Mouse (Mus musculus): ENCODE data around the gene Oaz3.

Gene Oaz3

DNA sequence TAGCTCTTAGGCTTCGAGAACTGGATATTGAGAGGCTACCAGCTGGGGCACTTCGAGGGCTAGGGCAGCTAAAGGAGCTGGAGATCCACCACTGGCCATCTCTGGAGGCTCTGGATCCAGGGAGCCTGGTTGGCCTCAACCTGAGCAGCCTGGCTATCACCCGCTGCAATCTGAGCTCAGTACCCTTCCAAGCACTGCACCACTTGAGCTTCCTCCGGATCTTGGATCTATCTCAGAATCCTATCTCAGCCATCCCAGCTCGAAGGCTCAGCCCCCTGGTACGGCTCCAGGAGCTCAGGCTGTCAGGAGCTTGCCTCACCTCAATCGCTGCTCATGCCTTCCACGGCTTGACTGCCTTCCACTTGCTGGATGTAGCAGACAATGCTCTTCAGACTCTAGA is 41.3 kb downstream of the Oaz3 start:
- H3K4me3 ChIP-seq (replicated peaks; ENCODE audit: low read length), result no peak overlapping the region

GRCm38 (mm10) chr3:94399663-94400310 is 43.9 kb downstream of the Oaz3 start:
- no peak for TF ChIP-seq CTCF (conservative IDR thresholded peaks at IDR 0.05; ENCODE audit: low read length)
- TF ChIP-seq POU5F1 (IDR thresholded peaks at IDR 0.05; ENCODE audit: borderline replicate concordance, low read length), result no peak
- no peak for TF ChIP-seq NANOG (IDR thresholded peaks at IDR 0.05; ENCODE audit: borderline replicate concordance, low read length)
- Histone ChIP-seq H3K36me3 (ENCODE audit: insufficient read depth, low read length) (no peaks in the 10 kb centered on the region), H3K9me3 (ENCODE audit: low read length) (no peaks in the 10 kb centered on the region), H3K27me3 (ENCODE audit: insufficient read depth, low read length) (peaks cover 93% of the 10 kb centered on the region), H3K4me3 (replicated peaks; ENCODE audit: low read length) (no peak overlapping the region), H3K4me1 (replicated peaks; ENCODE audit: low read depth, low read length) (peaks cover 17% of the 10 kb centered on the region)

More for the DNA sequence above, 41.3 kb downstream of the Oaz3 start:
- H3K4me1 ChIP-seq (replicated peaks; ENCODE audit: low read depth, low read length), result peaks cover 17% of the 10 kb centered on the region
- TF ChIP-seq CTCF (conservative IDR thresholded peaks at IDR 0.05; ENCODE audit: low read length) (no peak), POU5F1 (IDR thresholded peaks at IDR 0.05; ENCODE audit: borderline replicate concordance, low read length) (no peak), NANOG (IDR thresholded peaks at IDR 0.05; ENCODE audit: borderline replicate concordance, low read length) (no peak)
- peaks cover 97% of the 10 kb centered on the region for H3K27me3 ChIP-seq (ENCODE audit: insufficient read depth, low read length)
- H3K9me3 ChIP-seq (ENCODE audit: low read length), result no peaks in the 10 kb centered on the region
- H3K36me3 ChIP-seq (ENCODE audit: insufficient read depth, low read length), result no peaks in the 10 kb centered on the region

DNA sequence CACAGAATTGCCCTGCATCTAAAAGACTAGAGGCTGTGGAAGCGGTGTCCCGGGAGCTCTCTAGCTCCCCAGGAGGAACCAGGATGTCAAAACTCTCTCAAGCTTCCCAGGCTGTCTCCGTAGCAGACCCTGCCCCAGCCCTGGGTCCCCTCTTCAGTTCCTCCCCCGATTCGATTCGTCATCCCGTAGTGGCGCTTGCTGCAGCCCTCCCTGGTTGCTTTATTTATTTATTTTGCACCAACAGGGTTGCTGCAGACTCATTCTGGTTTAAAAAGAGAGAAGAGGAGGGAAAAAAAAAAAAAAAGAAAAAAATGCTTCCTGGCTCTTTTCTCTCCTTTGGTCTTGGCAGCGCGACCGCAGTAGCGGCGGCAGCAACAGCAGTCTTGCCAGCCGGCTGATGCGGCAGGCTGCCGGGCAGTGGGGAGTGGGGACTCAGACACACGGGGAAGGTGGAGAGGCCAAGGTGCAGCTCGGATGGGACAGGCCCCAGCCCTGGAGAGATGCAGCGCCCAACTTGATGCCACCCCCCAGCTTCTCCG is 44.7 kb downstream of the Oaz3 start:
- Histone ChIP-seq H3K27me3 (ENCODE audit: insufficient read depth, low read length) (peaks cover 88% of the 10 kb centered on the region), H3K4me3 (replicated peaks; ENCODE audit: low read length) (peak overlapping the region; percentile 55), H3K4me1 (replicated peaks; ENCODE audit: low read depth, low read length) (peaks cover 17% of the 10 kb centered on the region), H3K9me3 (ENCODE audit: low read length) (no peaks in the 10 kb centered on the region), H3K36me3 (ENCODE audit: insufficient read depth, low read length) (no peaks in the 10 kb centered on the region)
- TF ChIP-seq CTCF (conservative IDR thresholded peaks at IDR 0.05; ENCODE audit: low read length), result no peak
- no peak for TF ChIP-seq NANOG (IDR thresholded peaks at IDR 0.05; ENCODE audit: borderline replicate concordance, low read length)
- no peak for TF ChIP-seq POU5F1 (IDR thresholded peaks at IDR 0.05; ENCODE audit: borderline replicate concordance, low read length)

- Histone ChIP-seq H3K9me3 (ENCODE audit: low read length) (no peaks in the 10 kb centered on the region), H3K4me3 (replicated peaks; ENCODE audit: low read length) (peak within 1 kb of the TSS; percentile 55), H3K36me3 (ENCODE audit: insufficient read depth, low read length) (no peaks in the 10 kb centered on the region), H3K27me3 (ENCODE audit: insufficient read depth, low read length) (peaks cover 80% of the 10 kb centered on the region), H3K4me1 (replicated peaks; ENCODE audit: low read depth, low read length) (peaks cover 16% of the 10 kb centered on the region)
- no peak for TF ChIP-seq CTCF (conservative IDR thresholded peaks at IDR 0.05; ENCODE audit: low read length)
These were observed 45.5 kb downstream of the Oaz3 start, which contains the start of gene Lingo4 for GRCm38 (mm10) chr3:94398217-94398616. Lingo4 (plus strand) TSS chr3:94398517.

DNA sequence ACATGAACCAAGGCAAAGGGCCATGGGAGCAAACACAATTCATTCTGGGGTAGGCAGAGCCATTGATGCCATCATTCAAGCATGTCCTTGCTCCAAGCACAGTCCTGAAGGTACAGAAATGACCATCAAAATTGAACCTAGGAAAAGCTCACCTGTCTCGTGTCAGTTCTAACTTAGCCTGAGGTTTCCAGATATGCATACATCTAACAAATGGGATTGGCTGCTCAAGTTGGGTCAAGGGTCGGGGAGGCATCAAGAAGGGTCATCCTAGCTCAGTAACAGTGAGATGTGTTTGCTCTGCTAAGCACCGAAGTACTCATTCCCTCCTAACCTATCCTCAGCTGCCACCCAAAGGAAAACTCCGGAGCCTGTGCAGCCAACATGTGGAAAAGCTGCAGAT is 46.9 kb downstream of the Oaz3 start:
- H3K9me3 ChIP-seq (ENCODE audit: low read length), result no peaks in the 10 kb centered on the region
- TF ChIP-seq CTCF (conservative IDR thresholded peaks at IDR 0.05; ENCODE audit: low read length) (no peak), NANOG (IDR thresholded peaks at IDR 0.05; ENCODE audit: borderline replicate concordance, low read length) (no peak), POU5F1 (IDR thresholded peaks at IDR 0.05; ENCODE audit: borderline replicate concordance, low read length) (no peak)
- H3K36me3 ChIP-seq (ENCODE audit: insufficient read depth, low read length), result no peaks in the 10 kb centered on the region
- peaks cover 66% of the 10 kb centered on the region for H3K27me3 ChIP-seq (ENCODE audit: insufficient read depth, low read length)
- H3K4me1 ChIP-seq (replicated peaks; ENCODE audit: low read depth, low read length), result peaks cover 10% of the 10 kb centered on the region; the same call in 1 of the 2 replicates
- H3K4me3 ChIP-seq (replicated peaks; ENCODE audit: low read length), result no peak overlapping the region

- Histone ChIP-seq H3K27me3 (ENCODE audit: insufficient read depth, low read length) (peaks cover 61% of the 10 kb centered on the region), H3K4me3 (replicated peaks; ENCODE audit: low read length) (no peak overlapping the region), H3K9me3 (ENCODE audit: low read length) (no peaks in the 10 kb centered on the region), H3K4me1 (replicated peaks; ENCODE audit: low read depth, low read length) (peaks cover 10% of the 10 kb centered on the region; the same call in 1 of the 2 replicates), H3K36me3 (ENCODE audit: insufficient read depth, low read length) (no peaks in the 10 kb centered on the region)
- TF ChIP-seq POU5F1 (IDR thresholded peaks at IDR 0.05; ENCODE audit: borderline replicate concordance, low read length), result no peak
- TF ChIP-seq NANOG (IDR thresholded peaks at IDR 0.05; ENCODE audit: borderline replicate concordance, low read length), result no peak
- no peak for TF ChIP-seq CTCF (conservative IDR thresholded peaks at IDR 0.05; ENCODE audit: low read length)
These were observed 47.4 kb downstream of the Oaz3 start for GRCm38 (mm10) chr3:94396336-94396735.

GRCm38 (mm10) chr3:94393049-94393448 is 50.7 kb downstream of the Oaz3 start:
- no peak for TF ChIP-seq NANOG (IDR thresholded peaks at IDR 0.05; ENCODE audit: borderline replicate concordance, low read length)
- TF ChIP-seq CTCF (conservative IDR thresholded peaks at IDR 0.05; ENCODE audit: low read length), result no peak
- no peak for TF ChIP-seq POU5F1 (IDR thresholded peaks at IDR 0.05; ENCODE audit: borderline replicate concordance, low read length)
- H3K27me3 ChIP-seq (ENCODE audit: insufficient read depth, low read length), result peaks cover 48% of the 10 kb centered on the region
- no peak overlapping the region for H3K4me3 ChIP-seq (replicated peaks; ENCODE audit: low read length)
- no peaks in the 10 kb centered on the region for H3K36me3 ChIP-seq (ENCODE audit: insufficient read depth, low read length)
- 0 out of 2 replicates have a peak, but pooled peaks cover 2% of the 10 kb centered on the region for H3K4me1 ChIP-seq (replicated peaks; ENCODE audit: low read depth, low read length)
- no peaks in the 10 kb centered on the region for H3K9me3 ChIP-seq (ENCODE audit: low read length)

DNA sequence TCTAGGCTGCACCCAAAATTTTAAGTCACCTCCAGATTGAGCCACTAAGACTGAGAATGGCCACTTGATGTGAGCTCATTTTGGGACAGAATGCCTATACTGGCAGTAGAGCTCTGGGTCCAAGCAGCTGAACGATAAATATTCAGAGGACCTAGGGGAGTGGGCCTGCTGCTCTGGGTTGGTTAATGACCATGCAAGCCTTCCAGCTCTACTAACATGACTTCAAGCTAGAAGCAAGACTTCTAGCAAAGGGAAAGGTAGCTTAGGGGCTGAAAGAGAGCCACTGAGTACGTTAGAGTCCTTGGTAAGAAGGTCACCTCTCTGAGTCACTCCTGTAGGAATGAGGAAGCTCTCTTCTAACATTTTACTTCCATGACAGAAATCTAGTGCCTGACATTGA is 51.6 kb downstream of the Oaz3 start:
- no peaks in the 10 kb centered on the region for H3K36me3 ChIP-seq (ENCODE audit: insufficient read depth, low read length)
- H3K4me3 ChIP-seq (replicated peaks; ENCODE audit: low read length), result no peak overlapping the region
- TF ChIP-seq POU5F1 (IDR thresholded peaks at IDR 0.05; ENCODE audit: borderline replicate concordance, low read length), result no peak
- no peak for TF ChIP-seq NANOG (IDR thresholded peaks at IDR 0.05; ENCODE audit: borderline replicate concordance, low read length)
- no peak for TF ChIP-seq CTCF (conservative IDR thresholded peaks at IDR 0.05; ENCODE audit: low read length)
- no peaks in the 10 kb centered on the region for H3K9me3 ChIP-seq (ENCODE audit: low read length)
- peaks cover 48% of the 10 kb centered on the region for H3K27me3 ChIP-seq (ENCODE audit: insufficient read depth, low read length)
- peaks cover 4% of the 10 kb centered on the region; the same call in 1 of the 2 replicates for H3K4me1 ChIP-seq (replicated peaks; ENCODE audit: low read depth, low read length)

Measured in E14TG2a.4 (cell line).